Mouse (Mus musculus): Measurements from ENCODE around the gene Palld. TPM values are rescaled to one million over a fixed set of nuclear protein-coding genes. Genes with fewer than 3 reads are reported as not detected.
A peak's percentile ranks its signal among the peaks of the same experiment; 100 is the strongest.

The Palld gene
- total RNA-seq, 2 experiments from 2014 or later: 5.1 to 5.5 TPM

DNA sequence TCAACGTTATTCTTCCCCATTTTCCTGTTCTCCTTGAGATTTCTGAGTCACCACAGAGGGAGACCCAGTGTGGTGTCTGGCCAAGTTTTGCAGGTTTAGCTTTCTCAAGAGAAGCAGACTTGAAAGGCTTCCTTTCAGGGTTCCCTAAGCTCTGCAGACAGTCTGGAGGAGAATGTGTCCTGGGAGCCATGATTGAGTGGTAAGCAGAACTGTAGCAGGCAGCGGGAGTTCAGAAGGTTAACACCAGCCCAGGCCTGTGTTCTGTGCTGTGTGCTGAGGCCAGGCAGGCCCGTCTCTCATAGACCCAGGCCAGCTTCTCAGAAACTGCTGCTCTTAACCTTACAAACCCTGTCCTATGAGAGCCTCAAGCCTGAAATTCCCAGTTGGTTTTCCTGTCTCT is 263.5 kb downstream of the Palld start:
- DNase-seq (ENCODE audit: low spot score in 2 of 2): no peak

DNA sequence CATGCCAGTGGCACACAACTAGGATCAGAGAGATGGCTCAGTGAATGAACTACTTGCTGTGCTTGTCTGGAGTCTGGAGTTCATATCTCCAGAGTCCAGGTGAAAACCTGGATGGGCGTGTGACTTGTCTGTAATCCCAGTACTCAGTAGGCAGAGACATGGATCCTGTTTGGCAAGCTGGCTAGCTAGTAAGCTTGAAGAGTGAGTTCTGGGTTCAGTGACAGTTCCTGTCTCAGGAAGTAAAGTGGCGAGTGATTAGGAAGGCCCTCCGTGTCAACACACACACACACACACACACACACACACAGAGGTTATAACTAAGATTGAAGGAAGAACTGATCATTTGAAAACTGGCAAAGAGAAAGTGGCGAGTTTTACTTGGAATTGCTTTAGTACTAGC is 264.8 kb downstream of the Palld start:
- DNase-seq (ENCODE audit: low spot score in 2 of 2): no peak

DNA sequence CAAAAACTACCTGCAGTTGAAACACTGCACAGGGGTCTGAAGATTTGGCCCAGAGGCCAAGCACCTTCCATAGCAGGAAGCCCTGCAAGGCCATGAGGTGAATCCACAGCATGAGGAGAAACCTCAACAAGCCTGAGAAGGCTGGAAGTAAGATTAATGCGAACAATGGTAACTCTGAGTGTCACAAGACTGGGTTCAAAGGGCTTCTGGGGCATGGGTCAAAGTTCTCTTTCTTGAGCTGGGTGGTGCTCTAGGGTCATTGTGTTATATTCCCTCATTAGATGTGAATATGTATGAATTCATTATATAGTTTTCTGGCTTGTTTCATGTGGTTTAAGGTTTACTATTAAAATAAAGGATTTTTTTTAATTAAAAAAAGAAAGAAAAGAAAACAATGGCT is 267.7 kb downstream of the Palld start:
- no peak for DNase-seq (ENCODE audit: low spot score in 2 of 2)

DNA sequence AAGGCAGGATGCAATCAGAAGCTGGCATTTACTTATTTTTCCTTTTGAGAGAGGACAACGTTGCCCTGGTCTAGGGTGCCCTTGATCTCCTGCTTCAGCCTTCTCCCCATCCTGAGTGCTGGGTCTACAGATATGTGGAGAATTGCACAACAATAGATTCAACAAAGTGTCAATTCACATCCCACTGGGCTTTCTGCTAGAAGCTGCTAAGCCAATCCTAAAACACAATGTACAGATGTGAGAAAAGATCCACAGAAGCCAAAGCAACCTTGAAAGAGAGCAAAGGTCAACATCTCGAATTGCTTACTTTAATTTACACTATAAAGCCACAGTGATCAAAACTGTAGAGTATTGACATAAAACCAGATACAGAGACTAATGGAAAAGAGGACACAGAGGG is 270.2 kb downstream of the Palld start:
- no peak for DNase-seq (ENCODE audit: low spot score in 2 of 2)

DNA sequence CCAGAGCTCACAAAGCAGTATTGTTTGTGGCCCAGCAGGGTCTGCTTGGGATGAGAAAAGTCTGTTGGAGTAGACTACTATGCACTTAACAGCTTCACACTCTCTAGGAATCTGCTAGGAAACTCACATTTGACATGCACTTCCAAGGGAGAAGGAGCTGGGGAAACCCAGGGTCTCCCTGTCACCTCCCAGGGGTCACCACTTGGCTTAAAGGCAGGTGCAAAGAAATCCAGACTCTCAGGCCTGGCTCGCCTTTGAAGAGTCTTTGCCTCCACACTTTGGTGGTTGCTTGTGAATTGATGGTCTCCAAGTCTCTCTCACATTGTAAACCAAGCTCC is 272.9 kb downstream of the Palld start:
- no peak for DNase-seq (ENCODE audit: low spot score in 2 of 2)

DNA sequence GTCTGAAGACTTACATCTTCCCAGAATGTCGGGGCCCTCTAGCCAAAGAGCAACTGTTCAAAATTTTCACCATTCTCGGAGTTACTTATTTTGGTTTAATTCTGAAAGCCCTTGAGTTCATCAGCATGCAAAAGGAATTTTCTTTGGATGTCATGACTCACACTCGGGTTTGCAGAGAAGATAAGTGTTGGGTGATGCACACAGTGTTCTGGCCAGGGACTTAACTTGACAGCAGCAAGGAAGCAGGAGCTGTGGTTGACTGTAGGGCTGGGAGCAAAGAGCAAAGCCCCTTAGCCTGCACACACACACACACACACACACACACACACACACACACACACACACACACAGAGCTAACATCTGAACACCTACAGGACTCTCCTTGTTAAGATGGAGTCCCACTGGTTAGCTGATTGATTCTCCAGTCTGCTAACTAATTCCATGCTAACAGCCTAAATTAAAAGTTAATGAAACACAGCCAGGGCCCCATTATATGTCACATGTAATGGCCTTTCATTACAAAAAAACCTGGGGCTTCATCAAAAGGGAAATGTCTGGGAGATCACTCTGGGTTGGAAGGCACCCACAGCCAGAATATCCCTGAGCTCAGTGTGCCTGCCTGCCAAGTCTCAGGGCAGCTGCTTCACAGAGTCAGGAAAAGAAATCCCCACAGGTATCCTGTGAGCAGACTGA is 273.4 kb downstream of the Palld start:
- no peak for DNase-seq (ENCODE audit: low spot score in 2 of 2)

DNA sequence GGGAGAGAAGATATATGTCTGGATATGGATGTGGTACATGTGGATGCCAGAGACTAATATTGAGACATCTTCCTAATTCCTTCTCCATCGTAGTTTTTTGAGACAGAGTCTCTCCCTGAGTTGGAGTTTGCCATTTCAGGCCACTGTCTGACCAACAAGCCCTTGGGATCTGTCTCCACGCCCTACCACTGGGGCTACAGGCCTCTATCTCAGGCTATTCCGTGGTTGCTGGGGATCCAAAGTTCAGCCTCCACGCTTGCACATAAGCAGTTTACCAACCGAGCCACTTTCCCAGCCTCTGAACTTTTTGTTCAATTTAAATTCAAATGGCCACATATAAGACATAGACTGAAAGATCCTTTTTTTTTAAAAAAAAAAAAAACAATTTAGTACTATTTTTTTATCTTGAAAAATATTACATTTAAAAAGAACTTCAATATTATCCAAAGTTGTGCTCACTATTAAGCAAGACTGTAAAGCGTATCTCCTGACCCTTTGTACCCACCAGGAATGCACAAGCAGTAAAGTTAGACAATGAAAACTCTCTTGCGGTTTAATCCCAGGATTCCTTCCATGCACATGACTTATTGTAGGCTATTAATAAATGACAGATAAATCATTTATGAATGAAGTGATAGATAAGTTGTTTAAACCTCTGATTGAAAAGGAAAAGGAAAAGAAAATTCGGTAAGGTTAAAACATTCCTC is 276.1 kb downstream of the Palld start:
- no peak for DNase-seq (ENCODE audit: low spot score in 2 of 2)

DNA sequence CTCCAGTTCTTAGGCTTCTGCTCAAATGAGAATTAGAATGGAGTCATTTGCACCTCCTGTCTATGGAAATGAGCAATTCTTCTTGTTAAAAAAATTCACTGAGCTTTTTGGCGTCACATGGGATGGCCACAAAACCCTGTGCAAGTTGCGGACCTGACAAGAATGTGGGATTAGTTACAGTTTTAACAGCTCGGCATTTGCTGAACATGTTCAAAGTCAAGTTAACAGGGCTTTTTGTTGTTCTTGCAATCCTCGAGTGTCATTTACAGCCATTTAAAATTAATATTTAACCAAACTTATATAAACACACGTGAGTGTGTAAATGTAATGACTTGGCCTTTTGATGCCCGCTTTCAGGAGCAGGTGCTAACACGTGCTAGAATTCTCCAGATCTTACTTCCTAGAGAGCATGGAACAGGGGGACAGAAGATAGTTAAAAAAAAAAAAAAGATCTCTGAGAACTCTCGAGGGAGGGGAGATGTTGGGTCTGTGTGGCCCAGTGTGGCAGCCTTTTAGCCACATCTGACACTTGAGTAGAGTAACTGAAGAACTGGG is 276.8 kb downstream of the Palld start:
- DNase-seq (ENCODE audit: low spot score in 2 of 2): no peak

DNA sequence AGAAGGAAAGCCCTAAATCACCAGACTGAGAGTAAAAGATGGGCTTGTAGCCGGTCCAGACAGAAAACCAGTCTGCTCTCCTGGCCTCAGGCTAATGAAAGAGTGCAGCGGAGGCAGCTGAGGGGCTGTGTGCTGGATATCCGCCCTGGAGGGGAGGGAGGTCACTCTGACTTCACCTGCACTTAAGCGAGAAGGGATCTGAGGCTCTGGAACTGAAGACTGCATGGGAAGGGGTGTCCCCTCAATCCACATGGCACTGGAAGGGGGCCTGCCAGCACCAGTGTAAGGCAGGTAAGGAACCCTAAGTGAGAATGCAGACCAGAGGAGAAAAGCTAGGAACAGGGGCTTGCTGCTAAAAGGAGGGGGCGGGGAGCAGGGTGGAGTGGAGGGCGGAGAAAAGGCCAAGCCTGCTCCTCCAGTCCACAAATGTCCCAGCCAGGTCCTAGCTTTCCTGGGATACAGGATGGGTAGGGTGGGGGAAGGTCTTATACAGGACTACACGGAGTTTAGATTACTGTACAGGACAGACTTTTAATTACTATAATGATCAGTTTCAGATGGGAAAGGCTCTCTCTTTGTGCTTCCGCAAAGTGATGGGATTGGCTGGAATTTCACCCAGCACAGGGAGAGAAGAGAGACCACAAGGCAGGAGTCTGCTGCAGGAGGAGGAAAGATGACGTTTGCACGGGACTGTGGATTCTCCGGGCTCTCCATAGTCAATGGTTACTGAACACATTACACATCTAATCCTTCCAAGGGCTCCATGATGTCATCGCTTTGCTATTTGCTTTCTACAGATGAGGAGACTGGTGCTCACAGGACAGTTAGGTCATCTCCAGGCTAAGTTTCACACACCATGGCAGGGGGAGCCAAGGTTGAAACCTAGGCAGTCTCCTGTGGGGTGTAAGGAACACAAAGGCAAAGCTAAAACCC is 278.7 kb downstream of the Palld start:
- no peak for DNase-seq (ENCODE audit: low spot score in 2 of 2)

DNA sequence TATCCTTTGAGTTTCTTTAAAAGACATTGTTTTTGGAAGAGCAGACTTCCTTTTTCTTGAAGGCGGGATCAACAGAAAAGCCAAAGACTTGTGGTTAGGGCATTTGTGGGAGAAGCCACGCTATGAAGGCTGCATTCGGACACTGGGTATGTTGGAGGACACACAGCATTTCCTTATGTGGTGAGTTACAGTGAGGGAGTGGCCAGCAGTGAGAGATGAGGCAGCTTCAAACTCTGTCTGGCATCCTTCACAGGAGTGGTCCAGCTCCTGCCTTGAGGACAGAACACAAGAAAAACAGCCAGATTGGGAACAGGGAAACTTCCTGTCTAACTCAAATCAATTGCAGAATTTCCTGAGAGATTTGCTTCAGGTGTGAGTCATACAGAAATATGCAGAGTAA is 281.2 kb downstream of the Palld start:
- DNase-seq (ENCODE audit: low spot score in 2 of 2): no peak

DNA sequence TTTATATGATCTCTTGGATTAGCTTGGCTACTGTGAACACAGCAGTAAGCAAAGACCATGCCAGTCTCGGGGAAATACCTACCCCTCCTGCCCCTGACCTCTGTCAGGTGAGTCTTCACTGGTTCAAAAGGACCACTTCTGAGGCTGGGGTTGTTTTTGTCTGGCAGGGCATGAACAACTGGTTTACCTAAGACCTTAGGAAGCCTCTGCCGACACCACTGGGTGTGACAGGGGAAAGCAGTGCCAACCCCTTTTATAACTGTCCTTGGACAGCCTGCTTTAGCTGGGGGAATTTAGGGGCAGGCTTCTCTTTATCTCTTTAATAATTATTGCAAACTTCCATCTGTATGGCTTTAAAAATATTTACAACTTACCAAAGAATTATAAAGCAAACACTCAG is 284.8 kb downstream of the Palld start:
- no peak for DNase-seq (ENCODE audit: low spot score in 2 of 2)

DNA sequence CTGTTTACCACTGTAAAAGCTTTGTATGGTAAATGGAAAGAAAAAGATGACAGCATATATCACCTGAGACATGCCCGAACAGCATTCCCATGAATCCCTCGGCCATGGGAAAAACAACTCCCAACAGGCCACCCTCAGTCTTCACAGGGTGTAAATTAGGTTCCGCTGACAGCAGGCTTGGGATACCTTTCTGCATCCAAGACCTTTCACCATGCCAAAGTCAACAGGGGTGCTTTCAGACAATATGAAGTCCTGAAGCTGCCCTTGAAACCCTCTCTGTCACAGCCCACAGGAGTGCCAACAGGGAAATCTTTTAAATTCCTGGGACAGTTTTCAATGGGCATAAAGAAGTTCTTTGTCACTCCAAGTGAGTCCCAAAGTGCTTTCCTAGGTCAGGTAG is 285.4 kb downstream of the Palld start:
- DNase-seq (ENCODE audit: low spot score in 2 of 2): no peak

DNA sequence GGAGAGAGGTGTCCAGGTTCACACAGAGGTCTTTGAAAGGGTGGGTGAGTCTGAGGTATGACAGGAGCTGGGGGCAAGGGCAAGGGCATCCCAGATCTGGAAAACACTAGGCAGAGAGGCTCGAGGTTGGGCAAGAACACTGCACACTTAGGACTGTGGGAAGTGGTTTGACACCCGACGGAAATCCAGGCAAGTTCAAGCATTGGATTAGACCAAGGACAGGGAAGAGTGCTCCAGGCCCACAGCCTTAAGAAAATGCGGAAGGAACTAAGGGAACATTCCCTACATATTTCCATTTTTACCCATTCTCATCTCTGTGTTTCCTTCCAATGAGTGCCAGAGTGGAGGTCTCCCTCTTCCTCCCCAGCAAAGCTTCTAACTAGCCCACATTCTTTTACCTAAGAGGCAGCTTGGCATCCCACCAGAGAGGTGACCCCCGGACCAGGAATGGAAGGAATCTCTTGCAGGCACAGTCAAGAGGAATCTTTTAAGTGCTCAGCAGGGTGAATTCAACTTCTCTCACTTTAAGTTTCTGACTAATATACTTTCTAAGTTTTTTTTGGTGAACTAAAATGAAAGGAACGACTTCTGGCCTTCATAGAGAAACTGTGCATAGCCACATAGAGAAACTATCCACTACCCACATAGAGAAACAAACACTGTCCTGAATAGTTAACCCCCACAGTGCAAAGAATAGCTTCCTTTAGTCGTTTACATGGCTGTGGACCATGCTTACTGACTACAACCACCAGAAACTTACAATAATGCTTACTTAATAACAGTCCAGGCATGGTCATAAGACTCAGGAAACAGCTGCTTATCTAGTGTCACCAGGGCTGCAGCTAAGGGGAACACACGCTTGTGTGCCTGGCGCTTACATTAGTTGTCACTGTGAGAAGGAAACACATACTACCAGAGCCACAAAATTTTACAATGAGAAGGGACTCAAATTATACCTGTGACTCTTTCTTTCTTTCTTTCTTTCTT is 286.5 kb downstream of the Palld start:
- DNase-seq (ENCODE audit: low spot score in 2 of 2): no peak

DNA sequence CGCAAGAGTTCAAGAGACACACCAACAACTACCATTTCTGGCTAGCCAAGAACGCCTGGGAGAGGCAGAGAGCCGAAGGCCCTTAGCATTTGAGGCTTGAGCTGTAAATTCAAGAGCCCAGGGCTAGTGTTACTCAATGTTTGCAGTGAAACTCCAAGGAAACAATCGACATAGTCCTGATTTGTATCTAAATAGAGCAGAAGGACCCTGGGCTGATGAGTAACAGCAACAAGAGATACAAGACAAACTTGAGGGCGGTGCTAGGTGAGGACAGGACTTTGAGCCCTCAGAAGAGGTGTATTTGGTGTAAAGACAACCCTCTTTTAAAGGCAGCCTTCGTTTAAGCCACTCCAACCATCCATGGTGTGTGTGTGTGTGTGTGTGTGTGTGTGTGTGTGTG is 290.7 kb downstream of the Palld start:
- no peak for DNase-seq (ENCODE audit: low spot score in 2 of 2)

DNA sequence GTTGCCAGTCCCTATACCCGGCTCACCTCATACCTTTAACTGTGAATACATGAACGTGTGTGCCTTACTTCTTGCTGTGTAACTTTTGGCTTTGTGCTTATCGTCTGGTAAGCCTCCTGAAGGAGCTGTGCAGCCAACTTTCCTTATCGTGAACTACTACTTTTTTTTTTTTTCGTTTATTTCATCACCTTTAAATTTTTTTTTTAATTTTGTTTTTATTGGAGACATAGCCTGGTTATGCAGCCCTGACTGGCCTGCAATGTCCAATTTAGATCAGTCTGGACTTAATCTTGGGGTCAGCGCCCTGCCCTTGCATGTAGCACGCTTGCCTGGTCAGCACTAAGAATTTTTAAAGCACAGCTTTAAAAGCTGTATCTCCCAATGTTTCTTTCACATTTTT is 291.4 kb downstream of the Palld start:
- DNase-seq (ENCODE audit: low spot score in 2 of 2): no peak

DNA sequence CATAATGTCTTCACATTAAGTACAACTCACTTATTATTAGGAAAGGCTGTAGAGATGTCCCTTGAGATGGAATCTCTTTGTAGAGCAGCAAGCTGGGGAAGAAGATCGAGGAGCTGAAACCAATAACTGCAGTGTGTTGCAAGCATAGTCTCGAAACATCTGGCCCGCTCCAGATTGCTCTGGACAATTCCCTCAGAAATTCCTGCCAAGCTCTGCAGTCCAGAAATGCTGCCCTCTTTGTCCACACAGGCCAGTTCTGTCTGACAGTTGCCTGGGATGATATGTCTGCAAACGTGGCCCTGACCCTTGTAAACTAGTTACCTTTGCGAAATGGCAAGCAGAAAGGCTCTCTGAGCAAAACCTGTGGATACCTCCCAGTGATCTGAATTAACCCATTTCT is 291.9 kb downstream of the Palld start:
- no peak for DNase-seq (ENCODE audit: low spot score in 2 of 2)

DNA sequence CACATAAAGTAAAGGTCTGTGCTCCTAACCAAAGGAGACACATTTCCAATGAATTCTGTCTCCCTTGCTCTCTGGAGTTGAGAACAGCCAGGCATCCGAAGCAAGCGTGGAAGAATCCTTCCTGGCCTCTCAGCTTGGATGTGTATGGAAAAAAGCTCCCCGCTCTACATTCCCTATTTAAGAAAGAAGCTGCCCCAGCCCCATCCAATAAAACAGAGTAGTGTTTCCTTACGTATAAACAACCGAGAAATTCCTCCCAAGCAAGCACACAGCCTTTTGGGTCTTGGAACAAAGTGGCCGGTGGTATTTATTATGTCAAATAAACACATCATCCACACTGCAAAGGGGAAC is 295.1 kb downstream of the Palld start:
- no peak for DNase-seq (ENCODE audit: low spot score in 2 of 2)

DNA sequence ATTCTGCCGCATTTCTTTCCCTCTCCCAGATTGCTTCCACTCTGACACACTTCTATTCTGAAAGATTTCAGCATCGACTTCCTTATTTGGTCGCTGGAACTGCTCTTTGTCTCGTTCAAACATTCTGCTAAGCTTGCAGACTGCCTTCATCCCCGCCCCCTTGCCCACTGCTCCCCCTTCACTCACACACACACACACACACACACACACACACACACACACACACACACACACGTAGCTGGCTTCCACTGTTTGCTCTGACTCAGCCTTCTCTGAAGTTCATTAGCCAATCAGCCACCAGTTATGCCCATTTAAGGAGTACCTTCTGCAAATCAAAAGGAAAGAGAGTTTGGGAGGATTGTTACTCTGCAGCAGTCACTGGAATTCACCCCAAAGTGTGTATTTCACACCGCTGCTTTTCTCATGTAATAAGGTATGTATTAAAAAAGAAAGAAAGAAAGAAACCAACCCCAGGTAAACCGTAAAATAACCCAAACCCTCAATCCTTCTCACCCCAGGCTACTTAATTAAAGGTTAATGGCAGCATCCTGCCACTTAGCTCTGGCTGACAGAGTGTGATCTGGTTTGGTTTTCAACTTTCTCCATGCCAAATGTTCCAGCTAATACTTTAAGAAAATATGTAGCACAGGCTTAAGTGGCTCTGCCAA is 295.6 kb downstream of the Palld start:
- DNase-seq (ENCODE audit: low spot score in 2 of 2): peak; percentile 11 to 54

DNA sequence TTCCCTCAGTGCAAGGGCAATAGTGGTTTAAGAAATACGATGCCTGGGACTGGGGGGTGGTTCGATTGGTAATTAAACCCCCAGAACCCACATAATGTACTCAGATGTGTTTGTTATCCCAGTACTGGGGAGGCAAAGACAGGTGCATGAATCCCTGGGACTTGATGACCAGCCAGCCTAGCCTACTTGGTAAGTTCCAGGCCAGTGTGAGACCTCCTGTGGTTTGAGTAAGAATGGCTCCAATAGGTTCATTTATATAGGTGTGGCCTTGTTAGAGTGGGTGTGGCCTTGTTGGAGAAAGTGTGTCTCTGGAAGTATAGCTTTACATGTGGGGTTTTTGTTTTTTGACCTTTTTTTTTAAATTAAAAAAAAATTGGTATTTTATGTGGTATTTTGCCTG is 297.6 kb downstream of the Palld start:
- DNase-seq (ENCODE audit: low spot score in 2 of 2): no peak

DNA sequence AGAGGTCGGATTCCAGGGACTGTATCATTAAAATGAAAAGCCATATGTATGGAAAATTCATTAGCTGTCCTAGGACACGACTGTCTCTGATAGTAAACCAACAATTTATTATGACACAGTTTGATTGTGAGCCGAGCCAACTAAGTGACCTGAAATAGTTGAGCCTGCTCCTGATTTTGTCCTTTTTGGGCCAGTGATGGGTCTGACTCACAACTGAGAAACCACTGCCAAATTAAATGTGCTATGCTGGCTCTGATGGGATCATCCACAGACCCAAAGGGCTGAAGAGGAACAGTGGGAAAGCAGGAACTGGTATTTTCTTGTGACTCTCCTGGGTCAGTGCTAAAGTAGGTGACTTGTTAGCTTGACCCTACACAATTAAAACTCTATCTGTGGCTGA is 305.6 kb downstream of the Palld start:
- no peak for DNase-seq (ENCODE audit: low spot score in 2 of 2)

Measured in layer of hippocampus, adult 18-20 months (tissue).